Mouse (Mus musculus) brown adipose tissue, adult 24 weeks (tissue): ENCODE results near the gene Gng13. TPM values are rescaled to one million over a fixed set of nuclear protein-coding genes. Genes with fewer than 3 reads are reported as not detected.

Experiments
- H3K27ac ChIP-seq: fragments of 200-500 bp; replicated peaks from 2 replicates; pipeline ENCODE4 v1.5.1; 2012; ENCODE audit warnings: low read depth, mild to moderate bottlenecking, low read length
- H3K4me1 ChIP-seq: fragments of 200-500 bp; 2 replicates; pipeline ENCODE4 v1.6.1; 2012; ENCODE audit warnings: low read length, mixed read lengths; ENCODE audit not compliant: control insufficient read depth, insufficient read depth, insufficient read length
- H3K4me3 ChIP-seq: fragments of 200-500 bp; 2 replicates; pipeline ENCODE4 v1.5.1; 2012; ENCODE audit warnings: low read depth, mild to moderate bottlenecking, low read length, moderate library complexity; ENCODE audit not compliant: insufficient read depth
- polyA plus RNA-seq: library from polyadenylated mRNA; stranded (reverse); fragments of >200 nt; gene quantifications from 2 replicates; pipeline ENCODE4 v1.2.4, GENCODE M21; 2012; ENCODE audit not compliant: missing spikeins, insufficient read depth, insufficient read length

The Gng13 gene
- polyA plus RNA-seq, 1 experiment = not detected

- Histone ChIP-seq H3K4me1 (no peaks in the 10 kb centered on the region), H3K27ac (no peak overlapping the region), H3K4me3 (no peak overlapping the region)
Measured at GRCm38 (mm10) chr17:25751446-25751845, 34.5 kb downstream of the Gng13 start.

GRCm38 (mm10) chr17:25754241-25754640, 37.3 kb downstream of the Gng13 start, which contains the start of gene Msln:
Gene Msln (minus strand): TSS chr17:25754378.
- no peak within 1 kb of the TSS for H3K4me3 ChIP-seq
- H3K27ac ChIP-seq = no peak within 1 kb of the TSS
- H3K4me1 ChIP-seq = no peaks in the 10 kb centered on the region

GRCm38 (mm10) chr17:25755086-25755485, 38.1 kb downstream of the Gng13 start:
- Histone ChIP-seq H3K4me3 (no peak overlapping the region), H3K4me1 (no peaks in the 10 kb centered on the region), H3K27ac (no peak overlapping the region)

GRCm38 (mm10) chr17:25755627-25756377, 38.8 kb downstream of the Gng13 start:
- Histone ChIP-seq H3K4me1 (no peaks in the 10 kb centered on the region), H3K27ac (no peak overlapping the region), H3K4me3 (no peak overlapping the region)

GRCm38 (mm10) chr17:25756378-25757242, 39.6 kb downstream of the Gng13 start:
- H3K4me1 ChIP-seq = no peaks in the 10 kb centered on the region
- no peak overlapping the region for H3K27ac ChIP-seq
- no peak overlapping the region for H3K4me3 ChIP-seq

- Histone ChIP-seq H3K4me1 (no peaks in the 10 kb centered on the region), H3K4me3 (no peak overlapping the region), H3K27ac (no peak overlapping the region)
Measured at GRCm38 (mm10) chr17:25757691-25758090, 40.7 kb downstream of the Gng13 start.

GRCm38 (mm10) chr17:25760148-25760547, 43.2 kb downstream of the Gng13 start:
- no peak overlapping the region for H3K4me3 ChIP-seq
- no peak overlapping the region for H3K27ac ChIP-seq
- H3K4me1 ChIP-seq = no peaks in the 10 kb centered on the region

GRCm38 (mm10) chr17:25761561-25761970, 44.6 kb downstream of the Gng13 start:
- H3K4me3 ChIP-seq = no peak overlapping the region
- H3K27ac ChIP-seq = no peak overlapping the region
- H3K4me1 ChIP-seq = no peaks in the 10 kb centered on the region

- H3K4me3 ChIP-seq = no peak overlapping the region
- H3K27ac ChIP-seq = no peak overlapping the region
- H3K4me1 ChIP-seq = no peaks in the 10 kb centered on the region
Measured at GRCm38 (mm10) chr17:25762591-25762990, 45.6 kb downstream of the Gng13 start.

- H3K4me3 ChIP-seq = no peak overlapping the region
- H3K4me1 ChIP-seq = no peaks in the 10 kb centered on the region
Measured at GRCm38 (mm10) chr17:25765886-25766285, 48.9 kb downstream of the Gng13 start.

More at GRCm38 (mm10) chr17:25765886-25766285, 48.9 kb downstream of the Gng13 start:
- no peak overlapping the region for H3K27ac ChIP-seq

Other genes starting within 250 kb of the Gng13 start
- gene Sstr5, start 219.9 kb upstream of the Gng13 start, polyA plus RNA-seq = not detected in 2 replicates
- gene Sox8, start 146.5 kb upstream of the Gng13 start, polyA plus RNA-seq = 0.79 TPM in 1 of 2 replicates, not detected in the other
- 24.0 and 41.1 TPM in 2 replicates for gene Lmf1, start 138.1 kb upstream of the Gng13 start, polyA plus RNA-seq
- 0.87 and 3.0 TPM in 2 replicates for gene Chtf18, start 10.2 kb downstream of the Gng13 start, polyA plus RNA-seq
- gene Rpusd1, start 10.5 kb downstream of the Gng13 start, polyA plus RNA-seq = 3.0 and 3.9 TPM in 2 replicates
- not detected in 2 replicates for gene Mslnl, start 18.9 kb downstream of the Gng13 start, polyA plus RNA-seq
- gene Msln, start 37.2 kb downstream of the Gng13 start, polyA plus RNA-seq = not detected in 2 replicates
- gene Narfl, start 56.6 kb downstream of the Gng13 start, polyA plus RNA-seq = 40.5 and 42.4 TPM in 2 replicates
- gene Haghl, start 68.5 kb downstream of the Gng13 start, polyA plus RNA-seq = 5.0 and 5.9 TPM in 2 replicates
- gene Ccdc78, start 69.4 kb downstream of the Gng13 start, polyA plus RNA-seq = not detected in 2 replicates
- 41.4 and 42.8 TPM in 2 replicates for gene Fam173a, start 75.7 kb downstream of the Gng13 start, polyA plus RNA-seq
- gene AC134908.4, start 78.5 kb downstream of the Gng13 start, polyA plus RNA-seq = 4.6 TPM in 1 of 2 replicates, not detected in the other
- gene Metrn, start 80.0 kb downstream of the Gng13 start, polyA plus RNA-seq = 1.8 and 3.2 TPM in 2 replicates
- gene Fbxl16, start 91.9 kb downstream of the Gng13 start, polyA plus RNA-seq = 0.42 and 0.79 TPM in 2 replicates
- gene Wdr24, start 106.5 kb downstream of the Gng13 start, polyA plus RNA-seq = 6.3 and 7.1 TPM in 2 replicates
- gene Jmjd8, start 111.7 kb downstream of the Gng13 start, polyA plus RNA-seq = 29.2 and 37.3 TPM in 2 replicates
- gene Stub1, start 116.2 kb downstream of the Gng13 start, polyA plus RNA-seq = 65.3 and 69.4 TPM in 2 replicates
- gene Rhbdl1, start 120.1 kb downstream of the Gng13 start, polyA plus RNA-seq = 3.4 and 5.0 TPM in 2 replicates
- 0.95 and 1.6 TPM in 2 replicates for gene Gm20683, start 124.6 kb downstream of the Gng13 start, polyA plus RNA-seq
- 69.0 and 72.5 TPM in 2 replicates for gene Rhot2, start 127.7 kb downstream of the Gng13 start, polyA plus RNA-seq
- 1.6 and 2.4 TPM in 2 replicates for gene Wdr90, start 144.3 kb downstream of the Gng13 start, polyA plus RNA-seq
- 432 and 445 TPM in 2 replicates for gene Mcrip2, start 151.6 kb downstream of the Gng13 start, polyA plus RNA-seq
- 47.5 and 52.1 TPM in 2 replicates for gene Mettl26, start 157.9 kb downstream of the Gng13 start, polyA plus RNA-seq
- gene Wfikkn1, start 163.7 kb downstream of the Gng13 start, polyA plus RNA-seq = not detected in 2 replicates
- gene Rab40c, start 202.6 kb downstream of the Gng13 start, polyA plus RNA-seq = 6.3 and 7.0 TPM in 2 replicates
- 65.6 and 109 TPM in 2 replicates for gene Pigq, start 227.8 kb downstream of the Gng13 start, polyA plus RNA-seq
- not detected in 2 replicates for gene Nhlrc4, start 227.8 kb downstream of the Gng13 start, polyA plus RNA-seq
- gene A930017K11Rik, start 235.4 kb downstream of the Gng13 start, polyA plus RNA-seq = not detected in 2 replicates